Mouse (Mus musculus) heart, embryonic 10.5 days (tissue): ENCODE results near the gene Fam124a. TPM values are rescaled to one million over a fixed set of nuclear protein-coding genes. Genes with fewer than 3 reads are reported as not detected.
A peak's percentile ranks its signal among the peaks of the same experiment; 100 is the strongest.

Experiments used
- DNase-seq: peaks from one replicate; pipeline ENCODE4 v3.0.0-alpha.2; 2017; ENCODE audit warnings: low spot score
- H3K27ac ChIP-seq: fragments of 300-500 bp; sonication (generic); 2 replicates; pipeline ENCODE4 v1.5.1; 2016; ENCODE audit warnings: mild to moderate bottlenecking
- H3K27me3 ChIP-seq: fragments of 300-500 bp; sonication (generic); 2 replicates; pipeline ENCODE4 v1.6.1; 2016; ENCODE audit warnings: mild to moderate bottlenecking; ENCODE audit not compliant: poor library complexity, insufficient read depth, severe bottlenecking
- H3K36me3 ChIP-seq: fragments of 300-500 bp; sonication (generic); 2 replicates; pipeline ENCODE4 v1.6.1; 2016; ENCODE audit warnings: mild to moderate bottlenecking, moderate library complexity
- H3K4me1 ChIP-seq: fragments of 300-500 bp; sonication (generic); 2 replicates; pipeline ENCODE4 v1.6.1; 2016; ENCODE audit warnings: mild to moderate bottlenecking
- H3K4me3 ChIP-seq: fragments of 300-500 bp; sonication (generic); 2 replicates; pipeline ENCODE4 v1.5.1; 2016; ENCODE audit warnings: mild to moderate bottlenecking, moderate library complexity
- H3K9me3 ChIP-seq: fragments of 300-500 bp; sonication (generic); 2 replicates; pipeline ENCODE4 v1.6.1; 2016; ENCODE audit warnings: mild to moderate bottlenecking, moderate library complexity
- WGBS: fragments of 180-500 bp; shearing (Covaris S2); methylation state at CpG from one replicate; pipeline ENCODE4 v1.1.7; 2016; 5-methylcytosine and 5-hydroxymethylcytosine counted together
- polyA plus RNA-seq: library from polyadenylated mRNA; unstranded; fragments of >200 nt; fragmentation: Nextera tagmentation; extraction: Ambion mirVana; gene quantifications from 2 replicates; pipeline ENCODE4 v1.2.1, GENCODE M21; 2016

The Fam124a gene
- polyA plus RNA-seq, 1 experiment from 2014 or later = 2.0 TPM

- 0 out of 2 replicates have a peak, but pooled peaks cover 3% of the 10 kb centered on the region for H3K4me1 ChIP-seq
- DNase-seq = no peak
- H3K36me3 ChIP-seq = no peaks in the 10 kb centered on the region
- H3K9me3 ChIP-seq = no peaks in the 10 kb centered on the region
- H3K27me3 ChIP-seq = peaks cover 9% of the 10 kb centered on the region; the same call in 1 of the 2 replicates
- no peak overlapping the region for H3K4me3 ChIP-seq
- no peak overlapping the region for H3K27ac ChIP-seq
These were observed 29.1 kb downstream of the Fam124a start for GRCm38 (mm10) chr14:62584637-62585036.

GRCm38 (mm10) chr14:62585338-62585737 is 29.8 kb downstream of the Fam124a start:
- WGBS = 54% methylated on average over 3 of the region's 3 CpGs
- Histone ChIP-seq H3K36me3 (no peaks in the 10 kb centered on the region), H3K27ac (no peak overlapping the region), H3K27me3 (peaks cover 9% of the 10 kb centered on the region; the same call in 1 of the 2 replicates), H3K9me3 (no peaks in the 10 kb centered on the region), H3K4me3 (no peak overlapping the region), H3K4me1 (0 out of 2 replicates have a peak, but pooled peaks cover 3% of the 10 kb centered on the region)
- DNase-seq = no peak

GRCm38 (mm10) chr14:62600109-62600522 is 44.6 kb downstream of the Fam124a start:
- no peak overlapping the region for H3K4me3 ChIP-seq
- peaks cover 13% of the 10 kb centered on the region for H3K4me1 ChIP-seq
- no peaks in the 10 kb centered on the region for H3K27me3 ChIP-seq
- no peak for DNase-seq
- H3K9me3 ChIP-seq = no peaks in the 10 kb centered on the region
- H3K27ac ChIP-seq = no peak overlapping the region
- no peaks in the 10 kb centered on the region for H3K36me3 ChIP-seq
- 78% methylated on average over 6 of the region's 6 CpGs for whole genome bisulfite sequencing

GRCm38 (mm10) chr14:62602271-62602670 is 46.7 kb downstream of the Fam124a start:
- WGBS = 43% methylated on average over 1 of the region's 1 CpGs
- no peaks in the 10 kb centered on the region for H3K27me3 ChIP-seq
- H3K4me3 ChIP-seq = no peak overlapping the region
- peaks cover 13% of the 10 kb centered on the region for H3K4me1 ChIP-seq
- no peak for DNase-seq
- H3K36me3 ChIP-seq = no peaks in the 10 kb centered on the region
- no peak overlapping the region for H3K27ac ChIP-seq
- H3K9me3 ChIP-seq = no peaks in the 10 kb centered on the region

GRCm38 (mm10) chr14:62602869-62603268 is 47.3 kb downstream of the Fam124a start:
- no peak for DNase-seq
- peaks cover 13% of the 10 kb centered on the region for H3K4me1 ChIP-seq
- H3K27ac ChIP-seq = no peak overlapping the region
- H3K36me3 ChIP-seq = no peaks in the 10 kb centered on the region
- H3K4me3 ChIP-seq = no peak overlapping the region
- H3K27me3 ChIP-seq = no peaks in the 10 kb centered on the region
- WGBS = 75% methylated on average over 1 of the region's 1 CpGs
- H3K9me3 ChIP-seq = no peaks in the 10 kb centered on the region

- Histone ChIP-seq H3K4me1 (peaks cover 5% of the 10 kb centered on the region), H3K9me3 (no peaks in the 10 kb centered on the region), H3K4me3 (no peak overlapping the region), H3K27me3 (no peaks in the 10 kb centered on the region), H3K36me3 (no peaks in the 10 kb centered on the region), H3K27ac (no peak overlapping the region)
- DNase-seq = no peak
- WGBS = 74% methylated on average over 8 of the region's 8 CpGs
These were observed 52.3 kb downstream of the Fam124a start for GRCm38 (mm10) chr14:62607791-62608196.

GRCm38 (mm10) chr14:62609904-62610303 is 54.4 kb downstream of the Fam124a start:
- WGBS = 62% methylated on average over 3 of the region's 3 CpGs
- Histone ChIP-seq H3K4me3 (no peak overlapping the region), H3K27ac (no peak overlapping the region)

GRCm38 (mm10) chr14:62622393-62622792 is 66.9 kb downstream of the Fam124a start:
- no peak overlapping the region for H3K4me3 ChIP-seq
- no peak overlapping the region for H3K27ac ChIP-seq
- no peaks in the 10 kb centered on the region for H3K36me3 ChIP-seq
- no peaks in the 10 kb centered on the region for H3K9me3 ChIP-seq
- H3K27me3 ChIP-seq = no peaks in the 10 kb centered on the region
- H3K4me1 ChIP-seq = peaks cover 2% of the 10 kb centered on the region; the same call in 1 of the 2 replicates
- WGBS = 79% methylated on average over 3 of the region's 3 CpGs
- no peak for DNase-seq

More at GRCm38 (mm10) chr14:62609904-62610303, 54.4 kb downstream of the Fam124a start:
- no peak for DNase-seq
- Histone ChIP-seq H3K27me3 (no peaks in the 10 kb centered on the region), H3K36me3 (no peaks in the 10 kb centered on the region), H3K9me3 (no peaks in the 10 kb centered on the region), H3K4me1 (no peaks in the 10 kb centered on the region)

GRCm38 (mm10) chr14:62627951-62628350 is 72.4 kb downstream of the Fam124a start:
- Histone ChIP-seq H3K4me1 (peaks cover 2% of the 10 kb centered on the region; the same call in 1 of the 2 replicates), H3K4me3 (no peak overlapping the region), H3K9me3 (no peaks in the 10 kb centered on the region), H3K27me3 (no peaks in the 10 kb centered on the region), H3K27ac (no peak overlapping the region), H3K36me3 (no peaks in the 10 kb centered on the region)
- DNase-seq = no peak
- WGBS = 81% methylated on average over 5 of the region's 5 CpGs

GRCm38 (mm10) chr14:62637436-62638344 is 82.2 kb downstream of the Fam124a start:
- Histone ChIP-seq H3K9me3 (no peaks in the 10 kb centered on the region), H3K27ac (no peak overlapping the region), H3K27me3 (no peaks in the 10 kb centered on the region), H3K4me3 (no peak overlapping the region), H3K4me1 (no peaks in the 10 kb centered on the region), H3K36me3 (no peaks in the 10 kb centered on the region)
- DNase-seq = peak; percentile 66
- 26% methylated on average over 9 of the region's 9 CpGs for WGBS

GRCm38 (mm10) chr14:62638345-62638702 is 82.8 kb downstream of the Fam124a start:
- no peak for DNase-seq
- Histone ChIP-seq H3K4me1 (no peaks in the 10 kb centered on the region), H3K27me3 (no peaks in the 10 kb centered on the region), H3K9me3 (no peaks in the 10 kb centered on the region), H3K4me3 (no peak overlapping the region), H3K27ac (no peak overlapping the region), H3K36me3 (no peaks in the 10 kb centered on the region)
- 60% methylated on average over 6 of the region's 6 CpGs for WGBS

- no peaks in the 10 kb centered on the region for H3K9me3 ChIP-seq
- no peak overlapping the region for H3K27ac ChIP-seq
- no peaks in the 10 kb centered on the region for H3K4me1 ChIP-seq
- H3K36me3 ChIP-seq = no peaks in the 10 kb centered on the region
- DNase-seq = peak; percentile 48
- 62% methylated on average over 6 of the region's 6 CpGs for WGBS
- no peak overlapping the region for H3K4me3 ChIP-seq
- no peaks in the 10 kb centered on the region for H3K27me3 ChIP-seq
These were observed 83.6 kb downstream of the Fam124a start for GRCm38 (mm10) chr14:62639111-62639510.

- Histone ChIP-seq H3K4me1 (no peaks in the 10 kb centered on the region), H3K9me3 (no peaks in the 10 kb centered on the region), H3K36me3 (no peaks in the 10 kb centered on the region), H3K4me3 (no peak overlapping the region), H3K27me3 (no peaks in the 10 kb centered on the region), H3K27ac (no peak overlapping the region)
- WGBS = 77% methylated on average over 5 of the region's 5 CpGs
- DNase-seq = peak; percentile 67
These were observed 84.0 kb downstream of the Fam124a start for GRCm38 (mm10) chr14:62639551-62639950.
